Comparison of ENCODE assay signal across 19 mouse cellular contexts in the genomic region with DNA sequence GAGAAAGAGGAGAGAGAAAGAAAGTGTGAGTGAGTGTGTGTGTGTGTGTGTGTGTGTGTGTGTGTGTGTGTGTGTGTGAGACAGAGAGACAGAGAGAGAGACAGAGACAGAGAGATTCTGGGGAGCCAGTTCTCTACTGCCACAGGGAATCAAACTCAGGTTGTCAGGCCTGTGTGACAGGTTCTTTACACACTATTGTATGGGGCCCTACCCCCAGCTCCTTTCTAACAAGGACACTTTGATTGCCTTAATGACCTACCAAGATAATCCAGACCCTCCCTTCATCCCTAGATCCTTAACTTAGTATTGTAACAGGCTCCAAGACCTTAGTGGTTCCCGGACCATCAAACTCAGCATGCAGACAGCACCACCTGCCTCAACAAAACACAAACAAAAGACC. TPM values are rescaled to one million over a fixed set of nuclear protein-coding genes. Genes with fewer than 3 reads are reported as not detected.
A peak's percentile ranks its signal among the peaks of the same experiment; 100 is the strongest.
DNase-seq lines count a peak whose midpoint lies in the region; ATAC-seq lines count a peak whose summit lies in the region.
"Had no signal": no experiment of that assay in that cellular context is flagged by ENCODE, and none has a peak within 500 bp of the region (broad histone marks: within the 10 kb centered on the region; RNA-seq: fewer than 3 reads in every experiment).

No protein-coding gene starts in this region.

- no peak overlapping the region for H3K9ac ChIP-seq in lung, embryonic 15.5 days
- no peak overlapping the region for H3K9ac ChIP-seq in intestine, embryonic 15.5 days
- no peak overlapping the region for H3K9ac ChIP-seq in stomach, embryonic 16.5 days (ENCODE audit: low read length)
- H3K9ac ChIP-seq: embryonic facial prominence, embryonic 13.5 days; forebrain, embryonic 12.5 days; forebrain, postnatal 0 days; heart, embryonic 13.5 days; hindbrain, embryonic 12.5 days had no signal

- H3K27me3 ChIP-seq in lung, embryonic 15.5 days, result no peaks in the 10 kb centered on the region
- H3K27me3 ChIP-seq in intestine, embryonic 15.5 days (replicated peaks), result no peaks in the 10 kb centered on the region
- no peaks in the 10 kb centered on the region for H3K27me3 ChIP-seq in stomach, embryonic 16.5 days (ENCODE audit: control insufficient read depth, insufficient read depth, low read length)
- H3K27me3 ChIP-seq: embryonic facial prominence, embryonic 13.5 days; forebrain, embryonic 12.5 days; heart, embryonic 13.5 days; hindbrain, embryonic 12.5 days had no signal

- H3K4me1 ChIP-seq in lung, embryonic 15.5 days, result peaks cover 50% of the 10 kb centered on the region
- H3K4me1 ChIP-seq in intestine, embryonic 15.5 days (replicated peaks), result peaks cover 15% of the 10 kb centered on the region; the same call in 1 of the 2 replicates
- peaks cover 27% of the 10 kb centered on the region for H3K4me1 ChIP-seq in stomach, embryonic 16.5 days (ENCODE audit: control insufficient read depth, insufficient read depth, low read length)
- H3K4me1 ChIP-seq: forebrain, embryonic 12.5 days had no signal

- no peak overlapping the region for H3K4me3 ChIP-seq in lung, embryonic 15.5 days
- H3K4me3 ChIP-seq in intestine, embryonic 15.5 days (replicated peaks), result no peak overlapping the region
- no peak overlapping the region for H3K4me3 ChIP-seq in stomach, embryonic 16.5 days (replicated peaks; ENCODE audit: low read length)
- H3K4me3 ChIP-seq: embryonic facial prominence, embryonic 13.5 days; forebrain, embryonic 12.5 days; gastrocnemius, adult 2 months; heart, embryonic 13.5 days; hindbrain, embryonic 12.5 days had no signal

- H3K27ac ChIP-seq in lung, embryonic 15.5 days, result 0 out of 2 replicates have a peak overlapping the region, but pooled peaks have one; percentile 5
- H3K27ac ChIP-seq in intestine, embryonic 15.5 days, result peak overlapping the region; percentile 22; the same call in 1 of the 2 replicates
- peak overlapping the region; percentile 63; the same call in 1 of the 2 replicates for H3K27ac ChIP-seq in stomach, embryonic 16.5 days (ENCODE audit: low read length)
- H3K27ac ChIP-seq: embryonic facial prominence, embryonic 13.5 days; forebrain, embryonic 12.5 days; gastrocnemius, adult 2 months; heart, embryonic 13.5 days; hindbrain, embryonic 12.5 days had no signal

- no peak overlapping the region for H3K4me2 ChIP-seq in lung, embryonic 15.5 days
- no peak overlapping the region for H3K4me2 ChIP-seq in intestine, embryonic 15.5 days (replicated peaks)
- H3K4me2 ChIP-seq in stomach, embryonic 16.5 days (ENCODE audit: low read depth, low read length), result no peak overlapping the region
- H3K4me2 ChIP-seq: embryonic facial prominence, embryonic 13.5 days; forebrain, embryonic 12.5 days; heart, embryonic 13.5 days; hindbrain, embryonic 12.5 days had no signal

- intact Hi-C loops in heart, postnatal 36 days (cut with DNase I), result no loop called here

- DNase-seq in lung, postnatal 4 days, result no peak
- no peak for DNase-seq in heart, postnatal 36 days
- DNase-seq in frontal cortex, postnatal 14 days (ENCODE audit: low spot score in 2 of 2), result no peak
- DNase-seq: adrenal gland, postnatal 10 days; cerebellum, adult 11 months; cerebellum, adult 8-10 months; forebrain, postnatal 0 days; gastrocnemius, adult 2 months; gastrocnemius, postnatal 36 days; heart, adult 11 months; heart, postnatal 4 days had no signal

- no peaks in the 10 kb centered on the region for H3K9me3 ChIP-seq in lung, embryonic 15.5 days
- H3K9me3 ChIP-seq in intestine, embryonic 15.5 days, result no peaks in the 10 kb centered on the region
- no peaks in the 10 kb centered on the region for H3K9me3 ChIP-seq in stomach, embryonic 16.5 days (replicated peaks; ENCODE audit: control insufficient read depth, low read length)
- H3K9me3 ChIP-seq: embryonic facial prominence, embryonic 13.5 days; forebrain, embryonic 12.5 days; hindbrain, embryonic 12.5 days had no signal

- 33% methylated on average over 1 of the region's 1 CpGs for WGBS in lung, embryonic 15.5 days
- WGBS in intestine, embryonic 15.5 days, result 33% methylated on average over 1 of the region's 1 CpGs
- WGBS in stomach, embryonic 16.5 days, result 32% methylated on average over 1 of the region's 1 CpGs

- ATAC-seq in lung, embryonic 15.5 days (ENCODE audit: borderline replicate concordance, extremely low read depth, low FRiP score, low TSS enrichment), result no peak
- ATAC-seq in intestine, embryonic 15.5 days, result peak; percentile 63
- ATAC-seq in stomach, embryonic 16.5 days (ENCODE audit: insufficient read depth, low FRiP score), result peak; percentile 37; the same call in 1 of the 2 replicates
- ATAC-seq: forebrain, postnatal 0 days; hindbrain, embryonic 16.5 days had no signal

- no peaks in the 10 kb centered on the region for H3K36me3 ChIP-seq in lung, embryonic 15.5 days
- H3K36me3 ChIP-seq in intestine, embryonic 15.5 days, result no peaks in the 10 kb centered on the region
- no peaks in the 10 kb centered on the region for H3K36me3 ChIP-seq in stomach, embryonic 16.5 days (ENCODE audit: control insufficient read depth, insufficient read depth, low read length)
- H3K36me3 ChIP-seq: embryonic facial prominence, embryonic 13.5 days; forebrain, embryonic 12.5 days; heart, embryonic 13.5 days; hindbrain, embryonic 12.5 days had no signal

RNA-seq across cellular contexts. Expression of gene Map4k3, which starts 53.9 kb away (rescaled TPM):
- 44.6 and 46.4 TPM in 2 replicates for polyA plus RNA-seq in lung, embryonic 15.5 days (2015; fragmentation: Nextera tagmentation; extraction: Ambion mirVana)
- 23.5 and 24.1 TPM in 2 replicates for polyA plus RNA-seq in intestine, embryonic 15.5 days (2015; fragmentation: Nextera tagmentation; extraction: Ambion mirVana)
- 20.0 and 21.5 TPM in 2 replicates for polyA plus RNA-seq in stomach, embryonic 16.5 days (2015; fragmentation: Nextera tagmentation; extraction: Ambion mirVana)
- total RNA-seq in heart, postnatal 36 days (2021), result 10 to 100 TPM; 23.6 to 25.2 TPM

Comparison
In these comparisons a context has a peak if more than half of its experiments do, and no peak if none do; other contexts are left out.
1. H3K27ac ChIP-seq: peak in every context shown above with its lines; median percentile 63 in stomach, embryonic 16.5 days; 22 in intestine, embryonic 15.5 days; 5 in lung, embryonic 15.5 days.